Mouse (Mus musculus) layer of hippocampus, adult 18-20 months (tissue): ENCODE measurements at regions not wholly inside any gene's neighbourhood (a gene's known extent, or its start where the extent isn't known, plus 50 kb on each side); places are given as distances from the start of the nearest gene placed in this dataset.

Experiments
- DNase-seq, 2 experiments: peaks; one replicate each; pipeline ENCODE4 v3.0.0; 2022; ENCODE audit warnings: low spot score in 2 of 2

- peak; percentile 41 to 63 for DNase-seq
Measured at GRCm38 (mm10) chrX:7474831-7475230, 98.6 kb upstream of the Foxp3 start.

GRCm38 (mm10) chrX:7473814-7474213, 98.2 kb upstream of the Usp27x start:
- DNase-seq = peak; percentile 11 to 55

- DNase-seq = no peak
Measured at GRCm38 (mm10) chrX:7469801-7470200, 94.2 kb upstream of the Usp27x start.

GRCm38 (mm10) chrX:7467985-7468384, 92.4 kb upstream of the Usp27x start:
- no peak for DNase-seq

- no peak for DNase-seq
Measured at GRCm38 (mm10) chrX:7456851-7457250, 81.2 kb upstream of the Usp27x start.

GRCm38 (mm10) chrX:7445035-7445434, 69.4 kb upstream of the Usp27x start:
- no peak for DNase-seq

- DNase-seq = no peak
Measured at GRCm38 (mm10) chrX:7444583-7444982, 69.0 kb upstream of the Usp27x start.

GRCm38 (mm10) chrX:7443996-7444421, 68.4 kb upstream of the Usp27x start:
- DNase-seq = no peak

GRCm38 (mm10) chrX:7435375-7436042, 59.9 kb upstream of the Usp27x start:
- no peak for DNase-seq

- DNase-seq = no peak
Measured at GRCm38 (mm10) chrX:7434268-7434667, 58.6 kb upstream of the Usp27x start.

GRCm38 (mm10) chrX:7430456-7430855, 54.8 kb upstream of the Usp27x start:
- DNase-seq = no peak

GRCm38 (mm10) chrX:7429524-7429865, 53.9 kb upstream of the Usp27x start:
- DNase-seq = no peak

GRCm38 (mm10) chrX:7428621-7429523, 53.2 kb upstream of the Usp27x start:
- peak in 1 of 2 experiments; percentile 26 for DNase-seq
